Mouse (Mus musculus): ENCODE measurements at regions not wholly inside any gene's neighbourhood (a gene's known extent, or its start where the extent isn't known, plus 50 kb on each side); places are given as distances from the start of the nearest gene placed in this dataset.

DNA sequence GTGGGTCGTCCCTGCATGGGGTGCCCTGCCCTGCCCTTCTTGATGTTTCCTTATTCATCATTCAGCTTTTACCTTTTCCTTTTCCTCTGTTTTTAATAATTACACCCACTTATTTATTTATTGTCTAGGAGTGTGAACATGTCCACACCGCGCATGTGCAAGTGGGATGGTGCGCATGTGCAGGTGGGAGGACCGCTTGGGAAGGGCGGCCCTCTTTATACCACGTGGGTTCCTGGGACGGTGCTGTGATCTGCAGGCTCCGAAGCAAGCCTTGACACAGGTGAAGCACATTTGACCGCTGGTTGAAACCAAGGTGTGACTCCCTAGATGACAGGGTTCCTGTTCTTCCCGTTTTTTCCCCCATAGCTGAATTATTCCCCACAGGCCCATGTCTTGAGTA, 60.0 kb downstream of the Syf2 start:
- no peak for DNase-seq

DNA sequence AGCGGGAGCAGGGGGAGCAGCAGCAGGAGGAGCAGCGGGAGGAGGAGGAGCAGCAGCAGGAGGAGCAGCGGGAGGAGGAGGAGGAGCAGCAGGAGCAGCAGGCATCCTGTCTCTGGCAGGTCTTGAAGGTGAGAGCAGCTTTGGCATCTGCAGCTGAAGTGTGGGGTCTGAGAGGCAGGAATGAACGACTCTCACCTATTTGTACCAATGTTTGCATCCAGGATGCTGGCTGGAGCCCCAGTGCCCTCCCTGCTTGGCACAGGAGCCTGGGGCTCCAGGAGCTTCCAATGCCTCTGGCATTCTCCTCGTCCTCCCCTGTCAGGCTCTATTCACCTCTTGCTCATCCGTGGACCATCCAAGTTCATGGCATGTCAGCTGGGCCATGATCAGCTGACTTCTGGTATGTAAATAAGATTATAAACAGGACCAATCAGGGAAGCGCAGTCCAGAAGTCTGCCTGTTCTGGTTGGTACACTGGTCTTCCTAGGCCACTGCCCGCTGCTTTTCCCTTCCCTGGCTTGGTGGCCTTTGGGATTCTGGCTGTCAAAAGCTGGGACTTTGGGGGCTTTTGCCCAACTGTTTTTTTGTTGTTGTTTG, 62.9 kb downstream of the Syf2 start:
- DNase-seq, result no peak

DNA sequence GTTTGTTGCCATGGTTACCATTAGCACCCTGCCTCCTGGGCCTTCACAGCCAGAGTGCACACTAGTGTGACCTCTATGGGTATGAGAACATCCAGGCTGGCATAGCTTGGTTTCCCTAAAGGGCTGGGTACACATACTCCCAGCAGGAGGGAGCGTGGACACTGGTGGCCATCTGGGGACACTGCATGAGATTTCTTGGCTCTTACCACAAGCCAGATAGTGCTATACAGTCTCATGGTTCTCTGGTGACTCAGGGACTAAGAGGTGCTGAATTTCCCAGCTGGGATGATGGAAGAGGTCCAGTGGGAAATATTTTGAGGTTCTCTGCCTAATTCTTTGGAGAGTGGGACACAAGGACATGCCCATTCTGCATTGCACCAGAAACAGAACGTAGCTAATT, 63.5 kb downstream of the Syf2 start:
- DNase-seq, result no peak

DNA sequence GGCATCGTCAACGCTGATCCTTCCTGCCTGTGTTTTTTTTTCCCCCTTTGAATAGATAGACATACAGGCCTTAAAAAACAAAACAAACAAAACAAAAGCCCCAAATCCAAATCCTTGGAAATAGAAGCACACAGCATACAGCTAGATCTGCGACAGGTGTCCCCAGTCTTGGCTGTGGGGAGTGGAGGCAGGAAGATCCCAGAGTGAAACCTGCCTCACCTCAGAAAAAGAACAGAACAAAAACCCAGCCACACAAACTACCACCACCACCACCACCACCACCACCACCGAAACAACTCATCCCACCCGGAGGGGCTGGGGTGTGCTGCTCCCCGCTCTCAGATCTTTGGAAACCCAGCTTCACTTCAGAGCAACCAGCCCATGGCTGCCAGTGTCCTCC, 64.0 kb downstream of the Syf2 start:
- no peak for DNase-seq

DNA sequence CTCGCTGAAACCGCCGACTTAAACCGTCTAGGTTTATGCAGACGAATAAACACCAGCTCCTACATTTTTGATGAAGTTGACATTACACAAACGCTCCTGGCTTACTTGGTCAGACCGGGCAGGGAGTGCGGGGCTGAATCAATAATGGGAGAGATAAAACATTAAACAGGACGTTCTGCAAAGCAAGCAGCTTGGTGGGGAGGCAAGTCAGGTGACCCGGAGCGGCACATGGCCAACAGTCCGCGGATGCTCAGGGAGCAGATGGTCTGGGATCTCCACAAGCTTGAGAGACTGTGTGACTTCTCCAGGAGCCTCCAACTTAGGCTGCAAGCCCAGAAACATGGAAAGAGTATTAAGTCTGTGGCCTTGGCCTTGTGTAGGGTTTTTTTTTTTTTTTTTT, 64.4 kb downstream of the Syf2 start:
- DNase-seq, result peak; percentile 68

- no peak for DNase-seq
Observed at GRCm38 (mm10) chr4:134996121-134996520, 65.4 kb downstream of the Syf2 start.

DNA sequence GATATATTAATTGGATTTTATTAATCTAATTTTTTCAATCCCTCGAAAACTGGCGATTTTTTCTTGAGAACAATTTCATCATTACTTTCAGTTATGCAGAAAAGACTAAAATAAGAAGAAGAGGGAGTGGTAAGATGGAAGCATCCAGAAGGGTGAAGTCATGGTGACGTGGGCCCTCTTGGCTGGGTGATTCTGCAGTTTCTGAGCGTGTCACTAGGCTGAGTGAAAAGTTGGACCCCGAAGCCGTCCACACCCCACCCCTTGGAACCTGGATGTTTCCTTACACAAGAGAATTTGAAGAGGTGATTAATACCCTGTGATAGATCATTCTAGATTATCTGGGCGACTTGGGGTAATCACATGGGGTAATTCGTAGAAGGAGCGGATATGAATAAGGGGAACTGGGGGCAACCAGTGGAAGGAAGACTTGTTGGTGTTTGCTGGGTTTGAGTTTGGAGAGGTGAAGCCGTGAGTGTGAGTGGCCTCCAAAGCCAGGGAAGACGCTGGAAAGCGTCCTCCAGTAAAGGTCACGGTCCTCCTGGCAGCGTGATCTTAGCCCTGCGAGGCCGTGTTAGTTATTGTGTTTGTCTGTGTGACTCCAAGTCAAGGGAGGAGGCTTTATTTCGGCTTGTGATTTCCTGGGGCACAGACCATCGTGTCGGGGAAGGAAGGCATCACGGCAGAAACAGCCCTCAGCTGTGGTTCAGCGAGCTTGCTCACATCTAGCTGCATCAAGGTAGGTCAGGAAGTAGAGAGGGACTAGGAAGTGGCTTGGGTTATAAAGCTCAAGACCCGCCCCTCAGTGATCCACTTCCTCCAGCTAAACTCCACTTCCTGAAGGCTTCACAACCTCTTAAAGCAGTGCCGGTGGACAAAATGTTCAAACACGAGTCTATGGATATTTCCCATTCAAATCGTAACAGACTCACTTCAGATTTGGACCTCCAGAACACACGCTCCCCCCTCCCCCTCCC, 67.0 kb downstream of the Syf2 start:
- DNase-seq, result peak; percentile 44

- DNase-seq, result peak; percentile 40
Observed at GRCm38 (mm10) chr4:134998928-134999658, 68.4 kb downstream of the Syf2 start.

DNA sequence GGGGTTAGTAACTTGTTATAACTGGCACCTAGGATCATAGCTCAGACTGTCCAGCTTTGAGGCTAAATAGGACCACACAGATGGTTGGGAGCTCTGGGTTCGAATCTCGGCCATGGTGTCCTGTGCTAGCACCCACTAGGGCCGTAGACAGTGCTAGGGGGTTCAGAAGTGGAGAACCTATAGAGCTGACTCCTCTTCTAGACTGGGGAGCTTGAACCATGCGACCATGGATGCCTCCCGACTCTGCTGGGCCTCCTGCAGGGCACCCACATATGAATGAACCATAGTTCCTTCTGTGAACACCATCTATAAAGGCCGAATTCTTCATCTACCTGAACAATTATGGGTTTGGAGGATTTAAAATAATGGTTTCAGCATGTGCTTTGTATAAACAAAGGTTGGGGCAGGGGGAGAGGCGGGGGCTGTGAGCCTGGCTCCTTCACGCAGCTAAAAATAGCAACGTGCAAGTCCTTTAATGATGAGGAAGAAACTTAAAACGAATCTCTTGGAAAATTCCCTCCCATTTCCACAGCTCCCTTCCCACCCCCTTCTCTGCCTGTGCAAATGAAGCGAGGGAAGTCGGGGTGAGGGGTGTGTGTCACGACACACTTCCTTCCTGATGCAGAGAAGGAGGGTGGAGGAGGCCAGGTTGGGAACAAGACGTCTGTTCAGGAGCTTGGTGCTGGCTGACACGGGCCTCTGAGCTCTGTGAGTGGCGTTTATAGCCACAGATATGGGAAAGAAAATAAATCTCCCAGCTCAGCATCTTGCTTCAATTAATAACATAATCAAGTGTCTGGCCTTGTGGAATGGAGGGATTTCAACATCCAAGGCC, 71.6 kb downstream of the Syf2 start:
- DNase-seq, result no peak

DNA sequence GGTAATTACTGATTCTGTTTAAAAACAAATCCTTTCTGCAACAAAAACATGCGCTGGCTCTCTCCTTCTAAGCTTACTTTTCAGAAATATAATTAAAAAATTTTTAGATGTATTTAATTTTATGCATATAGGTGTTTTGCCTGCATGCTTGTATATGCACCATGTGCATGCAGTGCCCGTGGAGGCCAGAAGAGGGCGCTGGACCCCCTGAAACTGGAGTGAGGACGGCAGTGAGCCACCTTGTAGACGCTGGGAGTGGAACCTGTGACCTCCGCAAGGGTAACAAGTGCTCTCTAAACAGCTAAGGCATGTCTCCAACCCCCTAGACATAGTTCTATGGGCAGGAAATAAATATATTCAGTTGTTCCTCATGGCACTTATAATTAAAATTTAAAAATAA, 80.7 kb downstream of the Syf2 start:
- DNase-seq, result no peak

GRCm38 (mm10) chr4:135012945-135013344, 82.2 kb downstream of the Syf2 start:
- no peak for DNase-seq

GRCm38 (mm10) chr4:135013932-135014331, 83.2 kb downstream of the Syf2 start:
- no peak for DNase-seq

- DNase-seq, result peak; percentile 24
Observed at GRCm38 (mm10) chr4:135018018-135018417, 87.3 kb downstream of the Syf2 start.

GRCm38 (mm10) chr4:135019120-135019519, 88.4 kb downstream of the Syf2 start:
- no peak for DNase-seq

DNA sequence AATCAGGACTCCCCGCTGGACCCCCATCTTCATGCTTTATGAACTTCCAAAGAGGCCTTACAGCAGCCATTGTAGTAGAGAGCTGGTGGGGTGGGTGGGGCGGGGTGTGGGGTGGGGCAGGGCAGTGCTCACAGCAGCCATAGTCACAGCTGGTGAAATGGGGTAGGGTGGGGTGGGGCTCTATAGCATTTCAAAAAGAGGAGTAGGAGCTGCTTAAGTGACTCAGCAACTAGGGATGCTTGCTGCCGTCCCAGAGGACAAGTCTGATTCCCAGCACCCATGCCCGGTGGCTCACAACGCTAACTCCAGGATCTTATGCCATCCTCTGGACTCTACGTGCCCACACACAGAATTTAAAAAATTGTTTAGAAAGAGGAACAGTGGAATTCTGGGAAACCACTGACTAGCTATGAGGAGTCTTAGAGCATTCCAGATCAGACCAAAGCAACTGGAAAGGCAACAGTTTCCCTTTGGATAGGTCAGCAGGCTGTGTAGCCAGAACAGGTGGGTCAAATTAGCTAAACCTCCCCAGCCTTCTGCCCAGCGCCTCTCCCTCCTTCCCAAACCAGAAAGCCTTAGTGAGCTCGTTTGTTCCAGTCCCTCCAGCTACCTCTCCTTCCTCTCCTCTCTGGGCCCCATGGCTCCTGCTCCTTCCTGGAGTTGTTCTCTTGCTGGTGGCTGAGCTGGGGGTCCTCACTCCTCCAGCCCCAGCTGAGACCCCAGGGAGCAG, 89.7 kb downstream of the Syf2 start:
- DNase-seq, result no peak

DNA sequence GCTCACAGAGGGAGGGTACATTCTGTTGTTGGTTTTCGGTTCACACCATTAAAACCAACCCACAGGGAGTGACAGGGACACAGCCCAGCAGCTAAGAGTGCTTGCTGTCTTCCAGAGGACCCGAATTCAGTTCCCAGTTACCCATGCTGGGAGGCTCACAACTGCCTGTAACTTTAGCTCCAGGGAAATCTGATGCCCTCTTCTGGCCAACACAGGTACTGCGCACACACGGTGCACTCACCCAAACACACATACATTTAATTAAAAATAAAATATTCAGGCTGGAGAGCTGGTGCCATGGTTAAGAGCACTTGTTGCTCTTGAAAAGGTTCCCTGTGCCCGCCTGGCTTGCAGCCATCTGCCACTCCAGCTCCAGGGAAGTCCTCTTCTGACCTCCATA, 92.5 kb downstream of the Syf2 start:
- DNase-seq, result no peak

GRCm38 (mm10) chr4:135025802-135026201, 94.7 kb upstream of the Runx3 start:
- DNase-seq, result no peak

DNA sequence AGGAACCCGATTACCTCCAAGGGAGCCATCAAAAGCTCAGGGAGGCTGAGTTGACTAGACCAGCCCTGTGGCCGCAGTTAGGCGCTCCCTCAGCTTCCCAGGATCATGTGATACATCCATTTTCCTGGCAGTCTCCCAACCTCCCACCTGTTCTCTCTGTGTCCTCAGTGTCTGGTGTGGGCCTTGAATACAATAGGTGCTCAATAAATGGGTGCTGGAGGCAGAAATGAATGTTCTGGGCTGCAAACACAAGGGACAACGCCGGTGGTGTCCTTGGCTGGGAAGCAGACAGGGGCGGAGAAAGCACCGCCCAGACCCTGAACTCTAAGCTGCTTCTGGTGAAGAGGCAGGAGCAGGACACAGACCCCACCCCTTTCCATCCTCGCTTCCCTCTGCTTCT, 93.3 kb upstream of the Runx3 start:
- no peak for DNase-seq

DNA sequence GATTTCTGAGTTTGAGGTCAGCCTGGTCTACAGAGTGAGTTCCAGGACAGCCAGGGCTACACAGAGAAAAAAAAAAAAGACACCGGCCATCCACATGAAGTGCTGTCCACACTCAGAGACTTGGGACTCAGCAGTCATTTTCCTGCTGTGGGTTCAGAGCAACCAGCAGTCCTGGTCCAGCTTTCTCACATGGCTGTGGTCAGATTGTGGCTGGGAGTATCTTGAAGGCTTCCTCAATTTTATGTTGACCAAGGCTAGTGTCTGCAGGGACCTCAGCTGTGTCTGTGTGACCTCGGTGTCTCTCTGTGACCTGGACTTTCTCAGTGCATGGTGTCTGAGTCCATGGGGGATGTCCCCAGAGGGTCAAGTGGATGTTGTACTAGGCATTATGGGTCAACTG, 90.7 kb upstream of the Runx3 start:
- no peak for DNase-seq

GRCm38 (mm10) chr4:135032461-135032860, 88.0 kb upstream of the Runx3 start:
- DNase-seq, result no peak

GRCm38 (mm10) chr4:135033302-135033701, 87.2 kb upstream of the Runx3 start:
- no peak for DNase-seq

Measured in gastrocnemius, postnatal 25 days (tissue).